Mouse (Mus musculus): Measurements from ENCODE around the gene Rnf213.
"Not testable (repeated sequence)": the region's sequence is repeated elsewhere in the genome, so short reads cannot be mapped to it uniquely, and the experiment has no call there.

The Rnf213 gene

DNA sequence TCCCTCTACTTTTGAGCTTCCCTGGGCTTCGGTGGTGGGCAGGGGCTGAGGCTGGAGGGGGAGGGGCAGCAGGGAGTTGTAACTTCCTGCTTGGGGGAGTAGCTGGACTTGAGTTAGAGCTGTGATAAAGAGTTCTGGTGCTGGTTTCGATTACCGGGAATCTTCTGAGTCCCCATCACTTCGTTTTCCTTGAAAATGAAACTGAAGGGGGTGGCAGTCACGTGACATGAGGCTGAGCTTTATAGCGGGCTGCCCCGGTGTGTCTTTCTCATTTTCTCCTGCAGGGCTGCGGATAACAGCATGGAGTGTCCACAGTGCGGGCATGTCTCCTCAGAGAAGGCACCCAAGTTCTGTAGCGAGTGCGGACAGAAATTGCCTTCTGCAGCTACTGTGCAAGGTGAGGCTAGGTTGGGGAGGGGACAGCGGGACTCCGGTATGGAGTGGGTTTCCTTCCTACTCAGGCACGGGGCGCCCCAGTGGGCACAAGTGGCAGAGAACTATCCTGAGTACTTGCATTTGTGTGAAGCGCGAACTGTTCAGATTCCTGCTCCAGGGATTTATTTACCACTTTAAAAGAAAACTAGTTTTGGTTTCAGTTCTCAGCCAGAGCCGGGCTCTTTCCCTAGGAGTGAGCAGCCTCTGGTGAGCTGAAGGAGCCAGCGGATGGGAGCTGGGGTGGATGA lies at the start of gene Rnf213:
Gene Rnf213, plus strand, starts transcription at position 301 of the 683 bp plus-strand sequence.
- DNase-seq (ENCODE audit: low read depth, low spot score), result peak; percentile 80

DNA sequence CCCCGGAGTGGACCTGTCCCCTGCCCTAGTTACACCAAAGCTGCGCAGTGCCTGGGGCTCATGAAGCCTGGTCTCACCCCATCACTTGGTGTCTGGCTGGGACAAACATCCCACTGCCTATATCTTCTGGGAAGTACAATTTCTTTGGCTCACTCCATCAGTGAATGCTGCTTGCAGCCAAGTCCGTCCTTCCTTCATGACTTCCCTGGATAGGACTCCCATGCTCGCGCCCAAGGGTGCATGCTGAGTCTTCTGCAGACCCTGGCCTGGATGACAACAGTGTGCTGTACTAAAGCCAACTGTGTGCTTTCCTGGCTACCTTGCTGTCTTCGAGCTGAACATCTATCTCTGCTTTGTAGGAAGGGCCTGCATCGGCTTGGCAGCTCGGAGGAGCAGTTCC lies 48.7 kb upstream of the Rnf213 start:
- no peak for DNase-seq (ENCODE audit: low read depth, low spot score)

DNA sequence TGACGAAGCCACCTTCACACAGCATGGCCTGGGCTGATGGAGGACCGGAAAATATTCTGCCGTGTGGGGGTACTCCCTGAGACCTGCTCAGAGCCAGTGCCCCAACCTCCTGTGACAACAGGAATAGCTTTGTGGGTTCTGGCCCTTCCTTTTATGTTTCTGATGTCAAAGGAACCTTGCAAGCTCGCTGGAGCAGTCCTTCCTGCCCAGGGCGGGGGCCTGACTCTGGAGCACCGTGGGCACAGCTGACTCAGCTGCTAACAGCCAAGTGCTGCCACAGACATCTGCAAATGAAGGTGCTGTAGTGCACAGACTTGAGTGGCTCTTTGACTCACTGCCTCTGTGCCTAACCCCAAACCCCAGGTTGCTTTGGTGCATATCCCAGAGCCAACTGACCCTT lies 48.0 kb upstream of the Rnf213 start:
- DNase-seq (ENCODE audit: low read depth, low spot score), result no peak

DNA sequence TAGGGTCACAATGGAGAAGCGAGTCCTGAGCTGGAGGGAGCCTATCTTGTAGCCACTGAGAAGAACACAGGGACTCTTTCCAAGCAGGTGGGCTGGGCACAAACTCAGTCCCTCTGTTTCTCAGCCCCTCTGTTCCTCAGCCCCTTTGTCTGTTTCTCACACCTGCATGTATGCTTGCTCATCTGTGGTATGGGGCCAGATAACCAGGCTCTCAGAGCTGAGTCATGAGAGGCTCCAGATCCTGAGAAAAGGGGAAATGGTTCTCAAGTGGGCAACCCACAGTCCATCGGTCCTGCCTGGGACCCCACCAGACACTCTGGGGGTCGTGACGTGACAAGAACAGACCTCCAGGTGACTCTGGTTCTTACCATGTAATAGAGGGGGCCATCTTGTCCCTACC lies 45.8 kb upstream of the Rnf213 start:
- DNase-seq (ENCODE audit: low read depth, low spot score), result no peak

DNA sequence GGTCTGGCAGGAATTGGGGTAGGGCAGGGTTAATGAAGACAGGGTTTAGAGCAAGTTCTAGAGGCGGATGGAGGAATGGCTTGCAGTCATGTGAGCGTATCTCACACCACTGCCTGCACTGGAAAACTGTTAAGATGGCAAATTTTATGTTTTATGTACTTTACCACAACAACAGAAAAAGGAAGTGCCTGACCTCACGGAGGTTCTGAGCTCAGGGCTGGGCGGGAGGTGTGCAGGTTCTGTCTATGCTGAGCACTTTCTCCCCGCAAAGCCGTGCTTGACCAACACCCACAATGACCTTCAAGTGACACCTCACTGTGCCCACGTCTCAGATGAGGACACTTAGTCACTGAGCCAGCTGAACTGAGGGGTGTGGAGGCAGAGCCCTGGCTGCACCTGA lies 40.8 kb upstream of the Rnf213 start:
- no peak for DNase-seq (ENCODE audit: low read depth, low spot score)

DNA sequence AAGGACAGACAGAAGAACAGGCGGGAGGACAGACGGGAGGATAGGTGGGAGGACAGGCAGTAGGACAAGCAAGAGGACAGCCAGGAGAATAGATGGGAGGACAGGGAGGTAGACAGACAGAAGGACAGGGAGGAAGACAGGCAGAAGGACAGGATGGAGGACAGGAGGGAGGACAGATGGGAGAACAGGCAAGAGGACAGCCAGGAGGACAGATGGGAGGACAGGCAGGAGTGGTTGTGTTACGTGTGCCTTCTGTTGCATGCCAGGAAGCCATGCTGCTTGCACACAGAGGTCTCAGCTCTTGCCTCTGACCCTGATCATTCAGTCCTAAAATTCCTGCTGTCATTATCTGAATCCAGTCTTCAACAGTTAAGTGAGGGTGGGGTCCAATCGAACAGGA lies 39.0 kb upstream of the Rnf213 start:
- DNase-seq (ENCODE audit: low read depth, low spot score), result no peak

DNA sequence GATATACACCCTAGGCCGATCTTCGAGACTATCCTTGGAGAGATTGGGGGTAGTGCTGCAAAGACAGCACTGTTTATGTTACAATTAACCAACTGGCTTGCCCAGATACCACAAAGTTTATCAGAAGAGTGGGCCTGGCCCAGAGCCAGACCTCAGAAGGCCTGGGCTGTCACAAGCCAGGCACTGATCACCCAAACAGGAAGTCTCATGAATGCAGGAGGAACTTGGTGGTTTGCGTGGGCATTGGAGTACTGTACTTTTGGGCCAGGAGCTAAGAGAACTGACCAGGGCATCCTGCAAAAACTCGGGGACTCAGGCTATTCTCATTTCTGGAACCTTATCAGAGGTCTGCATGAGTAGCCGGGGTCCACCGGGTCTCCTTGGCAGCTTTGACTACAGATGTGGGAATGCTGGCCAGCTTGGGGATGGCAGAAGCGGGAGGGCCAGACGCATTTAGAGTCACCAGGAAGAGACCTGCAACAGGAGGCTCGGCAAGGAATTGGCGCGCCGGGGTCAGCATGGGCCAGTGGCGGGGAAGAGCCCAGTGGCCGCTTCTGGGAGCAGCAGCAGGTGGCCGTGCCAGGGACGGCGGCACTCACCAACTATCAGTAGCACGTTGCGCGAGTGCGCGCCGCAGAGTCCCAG lies 38.0 kb upstream of the Rnf213 start:
- no peak for DNase-seq (ENCODE audit: low read depth, low spot score)

DNA sequence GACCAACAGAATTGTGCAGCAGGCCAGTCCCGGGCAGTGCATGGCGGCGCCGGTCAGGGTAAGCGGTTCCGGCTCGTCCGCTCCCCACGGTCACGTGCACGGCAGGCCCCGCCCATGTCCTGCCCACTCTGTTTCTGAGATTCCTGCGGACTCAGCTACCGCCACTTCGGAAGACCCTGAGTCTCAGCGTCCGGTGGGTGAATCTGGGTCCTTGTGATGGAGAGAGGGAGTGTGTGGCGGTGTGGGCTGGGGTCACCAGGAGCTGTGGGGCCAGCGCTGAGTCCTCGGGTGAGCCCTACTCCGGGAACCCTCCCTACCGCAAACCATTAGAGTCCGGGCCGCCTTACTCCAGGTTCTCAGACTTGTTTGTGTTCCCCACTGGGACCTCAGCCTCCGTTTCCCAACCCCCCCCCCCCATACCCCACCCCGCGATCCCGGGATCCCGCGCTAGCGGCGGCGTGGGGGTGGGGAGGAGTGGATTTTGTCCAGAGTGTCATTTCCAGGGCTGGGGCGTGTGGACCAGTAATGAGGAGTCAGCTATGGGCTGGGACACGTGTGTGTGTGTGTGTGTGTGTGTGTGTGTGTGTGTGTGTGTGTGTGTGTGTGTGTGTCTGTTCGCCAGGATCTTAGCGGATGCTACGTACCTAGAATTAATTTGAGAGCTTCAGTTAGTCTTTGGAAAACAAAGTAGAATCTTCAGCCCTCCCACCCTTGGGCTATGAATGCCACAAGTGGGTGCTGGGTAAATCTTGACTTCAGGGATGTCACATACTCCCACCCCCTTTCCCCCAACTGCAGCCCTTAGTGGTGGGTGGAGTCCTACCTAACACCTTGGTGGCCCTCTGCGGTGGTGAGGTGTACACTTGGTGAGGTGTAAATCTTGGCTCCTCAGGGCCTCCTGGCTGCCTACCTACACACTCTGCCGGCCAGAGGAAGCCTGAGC lies 37.2 kb upstream of the Rnf213 start, which contains the start of the genes Sgsh and Slc26a11:
Gene Sgsh, minus strand, starts transcription at position 94 of the 943 bp plus-strand sequence.
Gene Slc26a11, plus strand, starts transcription at position 115 of the 943 bp plus-strand sequence.
- peak; percentile 79 for DNase-seq (ENCODE audit: low read depth, low spot score)

DNA sequence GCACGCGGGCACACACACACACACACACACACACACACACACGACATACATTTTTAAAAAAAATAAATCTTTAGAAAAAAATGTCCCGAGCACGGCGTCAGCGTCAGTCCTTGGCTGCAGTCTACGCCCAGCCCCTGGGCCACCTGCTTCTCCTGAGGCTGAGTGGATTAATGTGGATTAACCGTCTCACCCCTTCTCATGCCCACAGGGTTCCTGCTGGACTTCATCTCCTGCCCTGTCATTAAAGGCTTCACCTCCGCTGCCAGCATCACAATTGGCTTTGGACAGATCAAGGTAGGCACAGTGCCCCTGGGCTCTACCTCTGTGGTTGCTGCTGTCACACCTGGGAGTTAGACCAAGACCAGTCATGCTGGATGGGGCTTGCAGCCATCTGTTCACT lies 33.8 kb upstream of the Rnf213 start:
- no peak for DNase-seq (ENCODE audit: low read depth, low spot score)

DNA sequence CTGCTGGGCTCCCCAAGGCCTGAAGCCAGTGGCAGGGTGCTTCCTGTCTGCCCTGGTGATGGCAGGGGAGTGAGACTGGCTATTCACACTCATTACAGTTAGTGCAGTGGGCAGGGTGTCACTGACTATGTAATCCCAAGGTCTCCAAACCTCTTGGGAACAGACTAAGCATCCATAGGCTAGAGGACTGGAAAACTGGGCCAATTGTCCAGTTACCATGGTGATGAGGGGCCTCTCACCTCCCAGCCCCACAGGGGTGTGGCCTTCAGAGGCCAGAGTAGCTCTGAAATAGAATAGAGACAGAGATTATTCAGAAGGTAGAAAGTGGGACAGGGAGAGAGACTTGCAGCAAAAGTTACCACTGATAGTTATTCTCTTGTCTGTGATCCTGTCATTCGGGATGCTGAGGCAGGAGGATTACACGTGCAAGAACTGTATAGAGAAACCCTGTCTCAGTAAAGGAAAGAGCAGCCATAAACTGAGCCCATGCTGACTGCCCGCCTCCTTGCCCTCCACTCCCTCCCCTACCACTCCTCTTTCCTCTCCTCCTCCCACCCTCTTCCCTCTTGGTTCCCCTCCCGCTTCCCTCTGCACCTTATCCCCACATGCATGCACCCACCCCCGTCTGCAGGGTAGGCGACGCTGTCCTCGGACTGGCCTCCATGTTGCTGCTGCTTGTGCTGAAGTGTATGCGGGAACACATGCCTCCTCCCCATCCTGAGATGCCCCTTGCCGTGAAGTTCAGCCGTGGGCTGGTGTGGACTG lies 29.9 kb upstream of the Rnf213 start:
- DNase-seq (ENCODE audit: low read depth, low spot score), result no peak

DNA sequence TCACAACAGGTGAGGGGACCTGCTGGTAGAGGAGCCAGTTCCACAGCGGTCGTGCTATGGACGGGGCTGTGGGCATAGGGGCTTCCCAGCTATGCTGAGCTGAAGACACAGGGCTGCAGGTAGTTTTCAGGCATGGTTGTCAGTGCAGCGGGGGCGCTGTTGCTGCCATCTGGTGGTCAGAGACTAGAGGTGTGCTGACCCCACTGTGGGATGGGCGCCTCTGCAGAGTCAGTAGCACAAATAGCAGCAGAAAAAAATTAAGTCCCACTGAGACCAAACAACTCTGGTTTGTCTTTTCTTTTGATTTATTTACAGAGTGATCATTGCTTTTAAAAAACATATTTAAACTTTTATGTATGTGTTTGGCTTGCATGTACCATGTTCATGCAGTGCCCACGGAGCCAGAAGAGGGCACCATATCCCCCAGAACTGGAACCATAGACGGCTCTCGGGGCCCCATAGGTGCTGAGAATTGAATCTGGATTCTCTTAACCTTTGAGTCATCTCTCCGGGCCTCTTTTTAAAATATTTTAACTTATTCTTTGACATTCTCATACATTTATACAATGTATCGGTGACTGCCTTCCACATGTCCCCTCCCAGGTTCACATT lies 29.3 kb upstream of the Rnf213 start:
- peak; percentile 87 for DNase-seq (ENCODE audit: low read depth, low spot score)

DNA sequence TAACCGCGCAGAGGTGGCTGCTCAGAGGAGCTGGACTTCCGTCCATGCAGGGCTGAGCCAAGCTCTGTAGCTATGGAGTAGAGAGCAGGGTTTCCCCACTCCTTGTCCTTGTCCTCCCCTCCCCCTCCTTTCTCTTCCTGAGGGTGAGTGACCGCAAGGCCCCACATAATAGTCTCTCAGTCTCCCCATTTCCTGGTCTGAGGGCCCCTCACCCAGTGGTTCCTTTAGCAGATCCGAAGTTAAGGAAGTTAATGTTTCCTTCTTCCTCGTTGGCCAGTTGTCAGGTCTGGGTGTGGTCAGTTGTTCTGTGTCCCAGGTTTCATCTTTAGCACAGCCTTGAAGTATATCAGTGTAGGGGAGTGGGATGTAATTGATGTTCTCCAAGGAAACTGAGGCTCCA lies 17.5 kb upstream of the Rnf213 start:
- no peak for DNase-seq (ENCODE audit: low read depth, low spot score)

DNA sequence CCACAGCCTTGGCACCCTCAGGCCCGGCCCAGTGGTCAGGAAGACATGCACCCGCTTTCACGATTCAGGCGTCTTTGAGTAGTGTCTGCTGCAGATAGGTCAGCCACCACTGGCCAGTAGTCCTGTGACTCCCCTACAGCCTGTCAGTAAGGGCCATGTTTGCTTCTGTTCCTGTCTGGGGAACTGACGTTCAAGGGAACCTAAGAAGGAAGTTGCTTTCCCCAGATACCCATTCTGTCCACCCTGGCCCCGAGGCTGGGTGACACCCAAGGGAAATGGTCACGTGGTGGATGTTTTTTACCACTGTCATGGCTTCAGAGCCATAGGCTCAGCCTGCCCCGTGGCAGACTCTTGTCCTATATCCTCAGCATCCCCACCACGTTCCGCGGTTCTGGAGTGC lies 15.6 kb upstream of the Rnf213 start:
- DNase-seq (ENCODE audit: low read depth, low spot score), result no peak

DNA sequence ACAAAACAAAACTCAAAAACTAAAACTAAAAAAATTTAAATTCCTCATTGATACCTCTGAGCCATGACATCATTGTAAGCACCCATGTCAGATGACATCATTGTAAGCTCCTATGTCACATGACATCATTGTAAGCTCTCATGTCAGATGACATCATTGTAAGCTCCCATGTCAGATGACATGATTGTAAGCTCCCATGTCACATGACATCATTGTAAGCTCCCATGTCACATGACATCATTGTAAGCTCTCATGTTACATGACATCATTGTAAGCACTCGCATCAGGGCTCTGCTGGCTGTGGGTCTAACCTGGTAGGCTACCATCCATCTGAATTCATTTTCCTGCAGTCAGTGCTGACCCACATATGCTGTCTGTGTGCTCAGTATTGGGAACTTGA lies 14.3 kb upstream of the Rnf213 start:
- peak; percentile 63 for DNase-seq (ENCODE audit: low read depth, low spot score)

DNA sequence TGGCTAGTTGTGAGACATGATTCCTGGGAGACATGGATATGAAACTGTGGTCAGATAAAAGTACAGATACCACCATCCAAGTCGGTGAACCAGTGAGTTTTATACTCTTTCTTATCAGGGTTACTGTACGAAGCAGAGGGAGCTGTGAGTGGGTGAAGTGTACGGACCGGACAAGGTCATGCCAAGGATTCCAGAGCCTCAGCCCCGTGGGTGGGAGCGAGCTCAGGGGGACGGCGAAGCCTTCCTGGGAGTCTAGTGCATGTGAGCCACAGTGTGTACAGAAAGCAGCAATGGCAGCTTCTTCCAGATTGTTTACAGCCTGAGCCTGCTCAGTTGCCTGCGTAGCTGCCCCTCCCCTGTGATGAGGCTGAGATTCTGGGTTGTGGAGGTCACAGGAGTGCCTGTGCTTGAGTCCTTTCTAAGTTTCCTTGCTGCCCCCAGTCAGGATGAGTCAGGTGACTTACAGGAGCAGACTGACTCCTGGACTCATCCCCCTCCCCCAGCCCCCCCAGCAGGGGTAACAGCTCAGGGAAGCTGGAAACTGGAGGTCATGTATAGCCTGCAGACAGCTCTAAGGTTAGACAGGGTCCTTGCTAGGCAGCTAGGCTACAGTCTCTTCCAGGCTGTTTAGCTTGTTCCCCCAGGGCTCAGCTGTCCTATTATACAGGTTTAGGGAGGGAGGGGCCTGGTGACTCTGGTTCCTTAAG lies 11.1 kb upstream of the Rnf213 start:
- DNase-seq (ENCODE audit: low read depth, low spot score), result peak; percentile 95

DNA sequence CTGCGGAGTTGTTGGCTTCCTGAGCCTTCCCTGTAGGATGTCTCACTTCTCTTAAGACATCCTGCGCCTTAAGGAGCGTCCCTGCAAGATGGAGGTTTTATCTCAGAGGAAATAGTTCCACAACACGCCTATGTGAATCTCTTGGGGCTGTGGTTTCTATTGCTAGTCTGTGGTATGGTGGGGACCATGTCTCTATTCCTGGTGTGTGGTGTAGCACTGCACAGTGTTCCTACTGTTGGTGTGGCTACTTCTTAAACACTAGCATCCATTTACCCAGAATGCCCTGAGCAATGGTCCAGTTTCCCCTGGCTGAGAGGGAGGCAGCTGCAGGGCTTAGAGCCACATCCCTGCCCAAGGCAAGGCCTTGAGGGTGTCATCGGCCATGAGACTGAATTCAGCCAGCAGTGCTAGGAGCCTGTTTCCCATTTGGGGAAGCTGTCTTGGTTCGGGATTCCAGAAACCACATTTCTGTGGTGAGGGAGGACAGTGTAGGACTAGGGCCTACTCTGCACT lies 10.5 kb upstream of the Rnf213 start:
- peak; percentile 51 for DNase-seq (ENCODE audit: low read depth, low spot score)

DNA sequence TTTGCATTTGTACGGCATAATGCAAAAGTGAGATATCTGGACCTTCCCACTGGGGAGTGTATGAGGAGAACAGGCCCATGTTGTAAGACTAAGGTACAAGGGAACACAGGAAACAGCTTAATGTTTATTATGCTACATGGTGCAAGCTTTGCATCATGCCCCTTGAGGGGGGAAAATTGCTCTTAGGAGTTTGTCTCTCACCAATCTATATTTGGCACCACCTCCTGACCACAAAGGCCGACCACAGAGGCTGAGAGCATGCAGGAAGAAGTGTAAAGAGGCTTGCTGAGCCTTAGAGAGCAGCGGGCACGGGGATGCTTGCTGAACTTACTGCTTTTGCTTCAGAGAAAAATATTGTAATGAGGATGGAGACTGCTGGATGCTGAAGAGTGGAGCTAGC lies 8.0 kb upstream of the Rnf213 start:
- DNase-seq (ENCODE audit: low read depth, low spot score), result no peak

DNA sequence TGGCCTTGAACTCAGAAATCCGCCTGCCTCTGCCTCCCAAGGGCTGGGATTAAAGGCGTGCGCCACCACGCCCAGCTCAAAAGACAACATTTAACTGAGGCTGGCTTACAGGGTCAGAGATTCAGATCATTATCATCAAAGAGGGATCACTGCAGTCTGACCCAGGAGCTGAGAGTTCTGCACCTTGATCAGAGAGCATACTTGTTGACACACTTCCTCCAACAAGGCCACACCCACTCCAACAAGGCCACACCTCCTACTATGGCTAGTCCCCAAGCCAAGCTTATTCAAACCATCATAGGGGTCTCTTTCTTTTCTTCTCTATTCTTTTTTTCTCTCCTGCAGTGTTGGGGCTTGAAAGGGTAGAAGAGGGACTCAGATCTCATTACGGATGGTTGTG lies 6.6 kb upstream of the Rnf213 start:
- peak; percentile 86 for DNase-seq (ENCODE audit: low read depth, low spot score)

DNA sequence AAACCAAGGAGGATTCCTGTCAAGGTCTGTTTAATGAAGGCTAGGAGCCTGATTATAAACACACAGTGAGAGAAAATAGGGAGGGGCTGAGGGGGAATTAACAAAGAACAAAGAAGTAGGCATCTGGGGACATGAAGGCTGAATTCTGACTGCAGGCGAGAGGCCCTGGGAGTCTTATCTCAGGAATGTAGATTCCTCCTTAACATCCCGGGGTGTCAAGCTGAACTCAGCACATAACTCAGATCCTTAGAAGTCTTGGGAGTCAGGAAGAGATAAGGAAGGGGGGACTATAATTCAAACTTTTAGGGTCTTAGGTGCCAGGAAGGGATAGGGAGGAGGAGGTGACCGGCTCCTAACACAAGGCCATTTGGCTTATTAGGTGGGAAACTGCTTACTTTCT lies 5.6 kb upstream of the Rnf213 start:
- DNase-seq (ENCODE audit: low read depth, low spot score), result not testable (repeated sequence)

DNA sequence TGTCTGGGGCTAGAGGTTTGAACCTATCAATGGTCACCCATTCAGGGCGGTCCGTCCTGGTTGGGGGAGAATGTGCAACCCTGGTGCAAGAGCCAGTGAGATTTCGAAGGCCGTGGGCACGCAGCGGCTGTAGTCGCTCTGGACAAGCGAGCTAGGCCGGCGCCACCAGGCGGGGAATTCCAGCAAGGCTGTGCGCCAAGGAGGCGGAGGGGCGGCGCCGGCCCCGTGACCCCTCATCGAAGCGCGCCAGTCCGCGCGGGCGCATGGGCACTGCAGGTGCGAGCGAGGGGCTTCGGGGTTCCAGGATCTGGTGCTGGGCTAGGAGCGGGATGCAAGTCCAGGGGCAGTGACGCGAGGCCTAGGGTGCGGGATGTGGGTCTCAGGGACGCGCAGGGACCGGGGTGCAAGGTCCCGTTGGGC lies 3.0 kb upstream of the Rnf213 start:
- peak; percentile 83 for DNase-seq (ENCODE audit: low read depth, low spot score)
